ENCODE assay signal across 23 mouse cellular contexts in the genomic region with DNA sequence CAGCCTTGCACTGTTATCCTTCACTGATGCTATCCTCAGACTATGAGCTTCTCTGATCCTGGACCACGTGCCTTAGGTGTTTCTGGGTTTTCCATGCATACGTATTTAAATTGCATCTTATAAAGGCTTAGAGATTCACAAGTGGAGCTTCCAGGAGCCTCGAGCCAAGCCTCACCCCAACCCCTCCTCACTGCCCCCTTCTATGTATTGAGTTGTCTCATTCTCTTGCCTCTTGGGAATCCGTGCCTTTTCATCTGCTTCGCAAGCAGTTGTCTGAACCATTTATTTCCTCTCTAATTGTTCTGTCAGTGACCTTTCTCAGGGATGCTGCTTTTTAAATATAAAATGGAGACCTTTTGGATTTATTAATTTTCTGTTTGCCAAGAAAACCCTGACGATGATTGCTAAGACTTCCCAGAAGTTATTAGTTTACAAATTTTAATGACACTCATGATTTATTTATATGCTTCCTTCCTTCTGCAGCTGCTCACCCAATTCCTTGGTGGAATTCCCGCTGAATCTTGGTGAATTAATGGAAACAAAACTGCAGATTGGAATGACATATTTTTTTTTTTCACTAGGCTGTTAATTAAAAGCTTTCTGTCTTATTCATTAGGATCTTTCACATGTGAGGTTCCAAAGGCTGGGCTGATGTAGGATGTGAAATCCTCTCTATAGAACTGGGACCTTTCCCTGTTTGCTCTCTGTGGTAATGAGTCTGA.
A peak's percentile ranks its signal among the peaks of the same experiment; 100 is the strongest.
DNase-seq lines count a peak whose midpoint lies in the region; ATAC-seq and TF ChIP-seq lines count a peak whose summit lies in the region.
"Had no signal": no experiment of that assay in that cellular context is flagged by ENCODE, and none has a peak within 500 bp of the region (broad histone marks: within the 10 kb centered on the region; RNA-seq: fewer than 3 reads in every experiment).

No protein-coding gene starts in this region.

- H3K9me3 ChIP-seq in hindbrain, embryonic 14.5 days (ENCODE audit: control insufficient read depth, low read length): no peaks in the 10 kb centered on the region
- no peaks in the 10 kb centered on the region for H3K9me3 ChIP-seq in hindbrain, embryonic 12.5 days (replicated peaks)
- H3K9me3 ChIP-seq in midbrain, embryonic 14.5 days (ENCODE audit: control insufficient read depth, low read length): no peaks in the 10 kb centered on the region
- H3K9me3 ChIP-seq in midbrain, postnatal 0 days (ENCODE audit: low read length): no peaks in the 10 kb centered on the region
- H3K9me3 ChIP-seq in heart, embryonic 10.5 days: no peaks in the 10 kb centered on the region
- H3K9me3 ChIP-seq: embryonic facial prominence, embryonic 13.5 days; forebrain, embryonic 13.5 days; heart, embryonic 15.5 days had no signal

- no peaks in the 10 kb centered on the region for H3K27me3 ChIP-seq in hindbrain, embryonic 14.5 days (ENCODE audit: control insufficient read depth, insufficient read depth, low read length)
- no peaks in the 10 kb centered on the region for H3K27me3 ChIP-seq in hindbrain, embryonic 12.5 days
- no peaks in the 10 kb centered on the region for H3K27me3 ChIP-seq in midbrain, embryonic 14.5 days (ENCODE audit: control insufficient read depth, insufficient read depth, low read length)
- no peaks in the 10 kb centered on the region for H3K27me3 ChIP-seq in midbrain, postnatal 0 days (ENCODE audit: insufficient read depth, low read length)
- H3K27me3 ChIP-seq in heart, embryonic 10.5 days (ENCODE audit: insufficient read depth, poor library complexity, severe bottlenecking): no peaks in the 10 kb centered on the region
- H3K27me3 ChIP-seq: embryonic facial prominence, embryonic 13.5 days; forebrain, embryonic 13.5 days; heart, embryonic 15.5 days had no signal

- no peak overlapping the region for H3K27ac ChIP-seq in hindbrain, embryonic 14.5 days
- H3K27ac ChIP-seq in hindbrain, embryonic 12.5 days: no peak overlapping the region
- H3K27ac ChIP-seq in midbrain, embryonic 14.5 days (replicated peaks; ENCODE audit: low read depth, low read length): no peak overlapping the region; the same call in 1 of the 2 replicates
- H3K27ac ChIP-seq in midbrain, postnatal 0 days (ENCODE audit: low read depth, low read length): no peak overlapping the region
- H3K27ac ChIP-seq in heart, embryonic 10.5 days: no peak overlapping the region
- H3K27ac ChIP-seq: embryonic facial prominence, embryonic 13.5 days; forebrain, embryonic 13.5 days; heart, embryonic 15.5 days; hindbrain, postnatal 0 days had no signal

- H3K4me2 ChIP-seq in hindbrain, embryonic 14.5 days (replicated peaks): no peak overlapping the region
- H3K4me2 ChIP-seq in hindbrain, embryonic 12.5 days (replicated peaks): no peak overlapping the region
- H3K4me2 ChIP-seq in midbrain, embryonic 14.5 days (ENCODE audit: low read length): no peak overlapping the region
- H3K4me2 ChIP-seq in midbrain, postnatal 0 days (ENCODE audit: low read depth, low read length, poor library complexity, severe bottlenecking): no peak overlapping the region
- H3K4me2 ChIP-seq: embryonic facial prominence, embryonic 13.5 days; forebrain, embryonic 13.5 days; heart, embryonic 11.5 days; heart, embryonic 15.5 days had no signal

- H3K9ac ChIP-seq in hindbrain, embryonic 14.5 days: no peak overlapping the region
- H3K9ac ChIP-seq in hindbrain, embryonic 12.5 days: no peak overlapping the region
- no peak overlapping the region for H3K9ac ChIP-seq in midbrain, embryonic 14.5 days (replicated peaks; ENCODE audit: low read length)
- H3K9ac ChIP-seq in midbrain, postnatal 0 days (replicated peaks; ENCODE audit: low read length, poor library complexity, severe bottlenecking): no peak overlapping the region
- H3K9ac ChIP-seq: embryonic facial prominence, embryonic 13.5 days; forebrain, embryonic 13.5 days; heart, embryonic 15.5 days had no signal

- no peak for ATAC-seq in hindbrain, embryonic 14.5 days (ENCODE audit: low FRiP score)
- no peak for ATAC-seq in hindbrain, embryonic 12.5 days (ENCODE audit: low FRiP score)
- ATAC-seq in midbrain, embryonic 14.5 days (ENCODE audit: low FRiP score, low TSS enrichment): no peak
- ATAC-seq in midbrain, postnatal 0 days (ENCODE audit: low FRiP score): no peak
- ATAC-seq: CD4-positive, CD25-positive, alpha-beta regulatory T cell, adult 4 months; forebrain, embryonic 13.5 days; hindbrain, postnatal 0 days had no signal

- no peaks in the 10 kb centered on the region for H3K36me3 ChIP-seq in hindbrain, embryonic 14.5 days (replicated peaks; ENCODE audit: control insufficient read depth, insufficient read depth)
- no peaks in the 10 kb centered on the region for H3K36me3 ChIP-seq in hindbrain, embryonic 12.5 days
- no peaks in the 10 kb centered on the region for H3K36me3 ChIP-seq in midbrain, embryonic 14.5 days (ENCODE audit: control insufficient read depth, insufficient read depth, low read length)
- H3K36me3 ChIP-seq in midbrain, postnatal 0 days (ENCODE audit: insufficient read depth, low read length): no peaks in the 10 kb centered on the region
- no peaks in the 10 kb centered on the region for H3K36me3 ChIP-seq in heart, embryonic 10.5 days
- H3K36me3 ChIP-seq: embryonic facial prominence, embryonic 13.5 days; G1E; heart, embryonic 15.5 days had no signal

- TF ChIP-seq CTCF in midbrain, postnatal 0 days (IDR thresholded peaks at IDR 0.05): no peak

- WGBS in hindbrain, embryonic 14.5 days: 36% methylated on average over 7 of the region's 7 CpGs
- 49% methylated on average over 7 of the region's 7 CpGs for WGBS in hindbrain, embryonic 12.5 days
- 32% methylated on average over 7 of the region's 7 CpGs for WGBS in midbrain, embryonic 14.5 days
- 36% methylated on average over 7 of the region's 7 CpGs for WGBS in midbrain, postnatal 0 days
- 74% methylated on average over 7 of the region's 7 CpGs for WGBS in heart, embryonic 10.5 days

- no peak overlapping the region for H3K4me3 ChIP-seq in hindbrain, embryonic 14.5 days (replicated peaks; ENCODE audit: low read length)
- no peak overlapping the region for H3K4me3 ChIP-seq in hindbrain, embryonic 12.5 days
- H3K4me3 ChIP-seq in midbrain, embryonic 14.5 days (replicated peaks; ENCODE audit: low read depth, low read length): no peak overlapping the region
- no peak overlapping the region for H3K4me3 ChIP-seq in midbrain, postnatal 0 days (ENCODE audit: low read depth, low read length)
- no peak overlapping the region for H3K4me3 ChIP-seq in heart, embryonic 10.5 days
- H3K4me3 ChIP-seq: embryonic facial prominence, embryonic 13.5 days; forebrain, embryonic 13.5 days; heart, embryonic 15.5 days had no signal

- peak; percentile 13 for DNase-seq in embryo, embryonic 11 days
- no peak for DNase-seq in embryo, embryonic 10 days (ENCODE audit: low spot score)
- peak; percentile 27 for DNase-seq in hindbrain, embryonic 14.5 days (ENCODE audit: low spot score)
- peak; percentile 77 for DNase-seq in midbrain, embryonic 14.5 days
- no peak for DNase-seq in midbrain, postnatal 0 days (ENCODE audit: low spot score)
- DNase-seq in heart, embryonic 10.5 days (ENCODE audit: low spot score): no peak
- DNase-seq: adrenal gland, adult 8-10 months; adrenal gland, postnatal 36 days; B cell, adult 2 months; cerebellum, adult 11 months; cerebellum, adult 8-10 months; cerebellum, postnatal 14 days; gastrocnemius, postnatal 10 days; heart, adult 18-20 months; heart, postnatal 14 days had no signal

- H3K4me1 ChIP-seq in hindbrain, embryonic 14.5 days (replicated peaks; ENCODE audit: control insufficient read depth, insufficient read depth, low read length): peaks cover 6% of the 10 kb centered on the region; the same call in 1 of the 2 replicates
- H3K4me1 ChIP-seq in hindbrain, embryonic 12.5 days: peaks cover 6% of the 10 kb centered on the region; the same call in 1 of the 2 replicates
- peaks cover 6% of the 10 kb centered on the region for H3K4me1 ChIP-seq in midbrain, embryonic 14.5 days (ENCODE audit: control insufficient read depth, insufficient read depth, low read length)
- no peaks in the 10 kb centered on the region for H3K4me1 ChIP-seq in midbrain, postnatal 0 days (ENCODE audit: insufficient read depth, low read length)
- peaks cover 2% of the 10 kb centered on the region; the same call in 1 of the 2 replicates for H3K4me1 ChIP-seq in heart, embryonic 10.5 days
- H3K4me1 ChIP-seq: embryonic facial prominence, embryonic 13.5 days; heart, embryonic 15.5 days had no signal

Comparison
In these comparisons a context has a peak if more than half of its experiments do, and no peak if none do; other contexts are left out.
1. DNase-seq: peak in embryo, embryonic 11 days (single experiment), hindbrain, embryonic 14.5 days (single experiment) and midbrain, embryonic 14.5 days (single experiment); none in embryo, embryonic 10 days (single experiment), midbrain, postnatal 0 days (single experiment) and heart, embryonic 10.5 days (single experiment).